Mouse (Mus musculus) stomach, embryonic 14.5 days (tissue): ENCODE measurements around the gene Myh14. TPM values are rescaled to one million over a fixed set of nuclear protein-coding genes. Genes with fewer than 3 reads are reported as not detected.

Source experiments
- ATAC-seq: fragments of 200-750 bp; cut with Nextera tagmentation; 2 replicates; pipeline ENCODE4 v1.8.0; 2017; ENCODE audit warnings: low read depth, moderate TSS enrichment; ENCODE audit not compliant: insufficient number of reproducible peaks, insufficient read depth, low FRiP score
- H3K27ac ChIP-seq: fragments of 300-500 bp; sonication (generic); 2 replicates; pipeline ENCODE4 v1.5.1; 2014; ENCODE audit warnings: mild to moderate bottlenecking, low read length, moderate library complexity, mixed read lengths
- H3K27me3 ChIP-seq: fragments of 300-500 bp; sonication (generic); 2 replicates; pipeline ENCODE4 v1.6.1; 2014; ENCODE audit warnings: low read length, control low read depth, mixed read lengths; ENCODE audit not compliant: control insufficient read depth, insufficient read depth
- H3K36me3 ChIP-seq: fragments of 300-500 bp; sonication (generic); 2 replicates; pipeline ENCODE4 v1.6.1; 2014; ENCODE audit warnings: mild to moderate bottlenecking, control low read depth, low read length, moderate library complexity, mixed read lengths; ENCODE audit not compliant: control insufficient read depth, insufficient read depth
- H3K4me1 ChIP-seq: fragments of 300-500 bp; sonication (generic); 2 replicates; pipeline ENCODE4 v1.6.1; 2014; ENCODE audit warnings: low read length, control low read depth, mixed read lengths; ENCODE audit not compliant: control insufficient read depth, insufficient read depth
- H3K4me2 ChIP-seq: fragments of 300-500 bp; sonication (generic); replicated peaks from 2 replicates; pipeline ENCODE4 v1.6.1; 2014; ENCODE audit warnings: low read depth, low read length, control low read depth
- H3K4me3 ChIP-seq: fragments of 300-500 bp; sonication (generic); 2 replicates; pipeline ENCODE4 v1.5.1; 2014; ENCODE audit warnings: low read depth, low read length, control low read depth
- H3K9ac ChIP-seq: fragments of 300-500 bp; sonication (generic); replicated peaks from 2 replicates; pipeline ENCODE4 v1.6.1; 2014; ENCODE audit warnings: low read depth, mild to moderate bottlenecking, control low read depth, low read length, moderate library complexity, mixed read lengths
- H3K9me3 ChIP-seq: fragments of 300-500 bp; sonication (generic); 2 replicates; pipeline ENCODE4 v1.6.1; 2016; ENCODE audit warnings: low read depth, low read length, control low read depth; ENCODE audit not compliant: control insufficient read depth
- WGBS: fragments of 180-500 bp; shearing (Covaris S2); extraction: QIAGEN DNeasy Blood & Tissue Kit; methylation state at CpG from one replicate; pipeline ENCODE4 v1.1.7; 2014; 5-methylcytosine and 5-hydroxymethylcytosine counted together
- polyA plus RNA-seq: library from polyadenylated mRNA; unstranded; fragments of >200 nt; fragmentation: Nextera tagmentation; extraction: Ambion mirVana; gene quantifications from 2 replicates; pipeline ENCODE4 v1.2.1, GENCODE M21; 2014

Myh14 gene
- polyA plus RNA-seq, 1 experiment from 2014 or later, result 15.8 TPM

DNA sequence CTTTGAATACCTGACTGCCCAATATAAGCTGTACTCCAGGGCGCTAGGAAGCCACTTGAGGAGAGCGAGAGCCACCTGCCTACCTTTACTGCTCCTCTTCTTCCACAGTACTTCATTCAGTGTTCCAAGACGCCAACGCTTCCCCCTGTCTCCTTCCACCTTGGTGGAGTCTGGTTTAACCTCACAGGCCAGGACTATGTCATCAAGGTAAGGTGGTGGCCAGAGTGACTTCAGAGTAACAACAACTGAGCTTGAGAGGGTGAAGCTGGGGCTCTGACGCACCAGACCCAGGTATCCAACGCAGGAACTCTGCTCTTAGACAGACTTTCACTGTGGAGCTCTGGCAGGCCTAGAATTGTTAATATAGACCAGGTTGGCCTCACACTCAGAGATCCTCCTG is 85.0 kb downstream of the Myh14 start:
- peaks cover 20% of the 10 kb centered on the region; the same call in 1 of the 2 replicates for H3K27me3 ChIP-seq
- no peak for ATAC-seq
- peaks cover 10% of the 10 kb centered on the region; the same call in 1 of the 2 replicates for H3K4me1 ChIP-seq
- no peak overlapping the region for H3K9ac ChIP-seq
- H3K4me2 ChIP-seq, result no peak overlapping the region
- no peak overlapping the region for H3K27ac ChIP-seq
- no peak overlapping the region for H3K4me3 ChIP-seq
- H3K9me3 ChIP-seq, result no peaks in the 10 kb centered on the region
- WGBS, result 94% methylated on average over 6 of the region's 6 CpGs
- H3K36me3 ChIP-seq, result no peaks in the 10 kb centered on the region

- H3K4me3 ChIP-seq, result no peak overlapping the region
- H3K27me3 ChIP-seq, result peaks cover 20% of the 10 kb centered on the region; the same call in 1 of the 2 replicates
- H3K4me2 ChIP-seq, result no peak overlapping the region
- WGBS, result 82% methylated on average over 6 of the region's 6 CpGs
- H3K36me3 ChIP-seq, result no peaks in the 10 kb centered on the region
- ATAC-seq, result no peak
- H3K9me3 ChIP-seq, result no peaks in the 10 kb centered on the region
- peaks cover 10% of the 10 kb centered on the region; the same call in 1 of the 2 replicates for H3K4me1 ChIP-seq
- H3K9ac ChIP-seq, result no peak overlapping the region
- H3K27ac ChIP-seq, result no peak overlapping the region
Observed at GRCm38 (mm10) chr7:44584921-44585320, 85.7 kb downstream of the Myh14 start.

DNA sequence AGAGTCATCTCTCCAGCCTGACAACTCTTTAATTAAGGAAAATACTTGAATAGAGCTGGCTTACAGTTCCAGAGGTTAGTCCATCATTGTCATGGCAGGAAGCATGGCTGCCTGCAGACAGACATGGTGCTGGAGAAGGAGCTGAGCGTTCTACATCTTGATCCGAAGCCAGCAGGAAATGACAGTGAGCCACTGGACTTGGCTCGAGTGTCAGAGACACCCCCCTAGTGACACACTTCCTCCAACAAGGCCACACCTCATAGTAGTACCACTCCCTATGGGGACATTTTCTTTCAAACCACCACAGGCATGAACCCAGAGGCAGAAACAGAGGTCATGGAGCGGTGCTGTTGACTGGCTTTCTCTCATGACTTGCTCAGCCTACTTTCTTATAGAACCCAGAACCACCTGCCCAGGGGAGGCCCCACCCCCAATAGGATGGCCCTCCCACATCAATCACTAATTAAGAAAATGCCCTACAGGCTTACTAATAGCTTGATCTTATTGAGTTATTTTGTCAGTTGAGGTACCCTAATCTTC is 86.3 kb downstream of the Myh14 start:
- no peak for ATAC-seq
- H3K27me3 ChIP-seq, result peaks cover 20% of the 10 kb centered on the region; the same call in 1 of the 2 replicates
- H3K4me3 ChIP-seq, result no peak overlapping the region
- H3K27ac ChIP-seq, result no peak overlapping the region
- H3K4me1 ChIP-seq, result peaks cover 10% of the 10 kb centered on the region; the same call in 1 of the 2 replicates
- 77% methylated on average over 4 of the region's 4 CpGs for WGBS
- H3K9me3 ChIP-seq, result no peaks in the 10 kb centered on the region
- no peak overlapping the region for H3K4me2 ChIP-seq
- H3K9ac ChIP-seq, result no peak overlapping the region
- H3K36me3 ChIP-seq, result no peaks in the 10 kb centered on the region

DNA sequence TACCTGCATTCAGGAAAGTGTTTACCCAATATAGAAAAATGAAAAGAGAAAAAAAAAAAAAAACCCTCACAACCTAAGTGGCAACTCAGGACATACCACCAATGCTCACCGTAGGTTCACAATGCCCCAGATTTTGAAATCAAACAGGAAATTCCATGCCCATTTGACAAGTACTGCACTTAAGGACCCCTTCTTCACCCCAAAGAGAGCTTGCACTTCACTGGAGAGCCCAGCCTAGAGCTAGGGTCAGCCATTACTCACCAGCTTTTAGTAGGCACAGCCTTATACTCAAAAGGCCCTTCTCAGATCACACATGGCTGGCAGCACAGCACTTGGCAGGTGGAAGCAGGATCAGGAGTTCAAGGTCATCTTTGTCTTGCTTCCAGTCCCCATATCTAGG is 87.5 kb downstream of the Myh14 start:
- 79% methylated on average over 1 of the region's 1 CpGs for WGBS
- no peak for ATAC-seq

GRCm38 (mm10) chr7:44582709-44583108 is 87.9 kb downstream of the Myh14 start:
- H3K36me3 ChIP-seq, result no peaks in the 10 kb centered on the region
- no peak overlapping the region for H3K27ac ChIP-seq
- ATAC-seq, result no peak
- H3K9me3 ChIP-seq, result no peaks in the 10 kb centered on the region
- 66% methylated on average over 5 of the region's 5 CpGs for WGBS
- H3K4me3 ChIP-seq, result no peak overlapping the region
- H3K4me2 ChIP-seq, result no peak overlapping the region
- H3K4me1 ChIP-seq, result 0 out of 2 replicates have a peak, but pooled peaks cover 3% of the 10 kb centered on the region
- H3K9ac ChIP-seq, result no peak overlapping the region
- H3K27me3 ChIP-seq, result 0 out of 2 replicates have a peak, but pooled peaks cover 14% of the 10 kb centered on the region

More for the DNA sequence above, 87.5 kb downstream of the Myh14 start:
- Histone ChIP-seq H3K36me3 (no peaks in the 10 kb centered on the region), H3K4me3 (no peak overlapping the region), H3K4me1 (0 out of 2 replicates have a peak, but pooled peaks cover 3% of the 10 kb centered on the region), H3K4me2 (no peak overlapping the region), H3K9me3 (no peaks in the 10 kb centered on the region), H3K27ac (no peak overlapping the region), H3K27me3 (peaks cover 16% of the 10 kb centered on the region; the same call in 1 of the 2 replicates), H3K9ac (no peak overlapping the region)

DNA sequence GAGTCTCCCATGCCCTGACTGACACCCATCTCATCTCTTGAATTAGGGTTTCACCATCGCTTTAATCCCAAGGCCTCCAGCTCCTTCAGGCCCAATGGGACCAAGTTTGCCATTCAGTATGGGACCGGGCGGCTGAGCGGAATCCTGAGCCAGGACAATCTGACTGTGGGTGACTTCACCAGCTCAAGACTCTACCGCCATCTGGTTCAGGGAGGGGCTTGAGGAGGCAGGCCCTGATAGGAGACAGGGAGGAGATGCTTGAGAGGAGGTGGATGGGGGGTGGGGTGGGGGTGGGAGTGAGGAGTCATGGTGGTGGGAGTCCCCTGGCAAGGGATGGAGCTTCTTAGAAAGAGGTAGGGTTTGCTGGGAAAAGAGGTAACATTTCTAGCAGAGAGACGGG is 89.0 kb downstream of the Myh14 start:
- no peak for ATAC-seq
- 0 out of 2 replicates have a peak, but pooled peaks cover 14% of the 10 kb centered on the region for H3K27me3 ChIP-seq
- H3K4me3 ChIP-seq, result no peak overlapping the region
- WGBS, result 72% methylated on average over 6 of the region's 6 CpGs
- no peak overlapping the region for H3K4me2 ChIP-seq
- H3K9ac ChIP-seq, result no peak overlapping the region
- H3K36me3 ChIP-seq, result no peaks in the 10 kb centered on the region
- no peaks in the 10 kb centered on the region for H3K9me3 ChIP-seq
- H3K27ac ChIP-seq, result no peak overlapping the region
- 0 out of 2 replicates have a peak, but pooled peaks cover 2% of the 10 kb centered on the region for H3K4me1 ChIP-seq

GRCm38 (mm10) chr7:44576333-44576844 is 94.3 kb downstream of the Myh14 start:
- Histone ChIP-seq H3K36me3 (no peaks in the 10 kb centered on the region), H3K4me2 (no peak overlapping the region), H3K4me3 (no peak overlapping the region), H3K27ac (no peak overlapping the region), H3K27me3 (no peaks in the 10 kb centered on the region), H3K4me1 (no peaks in the 10 kb centered on the region), H3K9me3 (no peaks in the 10 kb centered on the region), H3K9ac (no peak overlapping the region)
- 37% methylated on average over 5 of the region's 5 CpGs for WGBS
- no peak for ATAC-seq

DNA sequence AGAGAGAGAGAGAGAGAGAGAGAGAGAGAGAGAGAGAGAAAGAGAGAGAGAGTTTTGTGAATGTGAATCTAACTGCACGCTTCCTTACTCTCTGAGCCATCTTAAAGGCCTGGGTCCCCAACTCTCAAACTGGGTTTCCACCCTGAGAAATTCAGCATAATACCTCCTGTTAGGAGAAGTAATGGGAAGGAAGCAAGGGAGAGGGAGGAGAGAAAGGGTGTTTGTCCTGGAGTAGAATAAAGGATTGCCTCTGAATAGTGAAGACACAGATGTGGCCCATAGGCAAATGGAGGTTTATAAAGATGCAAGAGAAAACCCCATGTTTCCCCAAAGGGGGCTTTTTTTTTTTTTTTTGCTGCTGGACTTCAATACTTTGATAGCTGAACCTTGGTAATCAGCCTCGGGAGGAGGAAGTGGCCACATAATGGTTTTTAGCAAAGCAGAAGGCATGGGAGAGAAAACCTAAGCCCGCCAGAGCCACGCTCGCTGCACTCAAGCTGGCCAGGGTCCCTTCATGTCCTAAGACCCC is 97.6 kb downstream of the Myh14 start:
- Histone ChIP-seq H3K4me3 (no peak overlapping the region), H3K4me1 (no peaks in the 10 kb centered on the region), H3K27ac (no peak overlapping the region), H3K27me3 (no peaks in the 10 kb centered on the region), H3K36me3 (no peaks in the 10 kb centered on the region), H3K9ac (no peak overlapping the region), H3K9me3 (no peaks in the 10 kb centered on the region), H3K4me2 (no peak overlapping the region)
- 71% methylated on average over 5 of the region's 5 CpGs for WGBS
- ATAC-seq, result no peak
